Mouse (Mus musculus) CH12.LX (cell line): ENCODE results near the gene Sgo2a. TPM values are rescaled to one million over a fixed set of nuclear protein-coding genes. Genes with fewer than 3 reads are reported as not detected.

Source experiments
- DNase-seq: peaks from one replicate; pipeline ENCODE4 v3.0.0-alpha.2; 2013; ENCODE audit errors: extremely low read depth
- H3K27ac ChIP-seq: 2 replicates; pipeline ENCODE4 v1.5.1; 2012; ENCODE audit warnings: low read depth, mild to moderate bottlenecking, control low read depth, moderate library complexity; ENCODE audit not compliant: insufficient read depth
- H3K27me3 ChIP-seq: replicated peaks from 2 replicates; pipeline ENCODE3; 2012; ENCODE audit warnings: inconsistent platforms
- H3K36me3 ChIP-seq, 2 experiments: replicated peaks in 1 of 2; 2 replicates each; pipeline versions ENCODE3 to v1.6.1; 2012; ENCODE audit warnings: inconsistent platforms in 1 of 2, low read length in 1 of 2, mild to moderate bottlenecking in 1 of 2, mixed read lengths in 1 of 2, moderate library complexity in 1 of 2; ENCODE audit not compliant: control insufficient read depth in 1 of 2, insufficient read depth in 1 of 2
- H3K4me1 ChIP-seq, 2 experiments: 2 replicates each; pipeline ENCODE4 v1.6.1; 2012; ENCODE audit warnings: inconsistent platforms in 1 of 2, moderate library complexity in 1 of 2; ENCODE audit not compliant: insufficient read depth in 2 of 2, control insufficient read depth in 1 of 2
- H3K4me2 ChIP-seq: 2 replicates; pipeline ENCODE4 v1.6.1; 2012; ENCODE audit warnings: low read depth, mild to moderate bottlenecking, control low read depth; ENCODE audit not compliant: poor library complexity, insufficient read depth, severe bottlenecking
- H3K4me3 ChIP-seq, 3 experiments: fragments of 150-350 bp in 1 of 3; sonication (generic) in 1 of 3; replicated peaks in 1 of 3; 2 replicates each; pipeline versions ENCODE3 to v1.5.1; 2011 to 2012; ENCODE audit warnings: low read depth in 2 of 3, low read length in 2 of 3, mild to moderate bottlenecking in 2 of 3, moderate library complexity in 2 of 3, control low read depth in 1 of 3, improper control_type of control experiment in 1 of 3, inconsistent platforms in 1 of 3, mixed read lengths in 1 of 3; ENCODE audit not compliant: poor library complexity in 1 of 3
- H3K79me2 ChIP-seq: replicated peaks from 2 replicates; pipeline ENCODE4 v1.6.1; 2012; ENCODE audit warnings: mild to moderate bottlenecking, moderate library complexity; ENCODE audit not compliant: control insufficient read depth, poor library complexity, insufficient read depth, severe bottlenecking; ENCODE audit errors: extremely low read depth
- H3K9ac ChIP-seq: 2 replicates; pipeline ENCODE4 v1.6.1; 2012; ENCODE audit warnings: low read depth, mild to moderate bottlenecking, control low read depth, moderate library complexity; ENCODE audit not compliant: insufficient read depth
- H3K9me3 ChIP-seq: replicated peaks from 2 replicates; pipeline ENCODE3; 2012; ENCODE audit warnings: low read length, inconsistent platforms, mixed read lengths
- BHLHE40 ChIP-seq: IDR thresholded peaks from 2 replicates; pipeline ENCODE4 v1.6.1; 2011; ENCODE audit warnings: mild to moderate bottlenecking, low read depth, low read length, improper control_type of control experiment
- CHD2 ChIP-seq: IDR thresholded peaks from 2 replicates; pipeline ENCODE4 v1.6.1; 2011; ENCODE audit warnings: low read length, improper control_type of control experiment
- ELF1 ChIP-seq: IDR thresholded peaks from 2 replicates; pipeline ENCODE4 v1.6.1; 2014; ENCODE audit warnings: low read depth, mild to moderate bottlenecking, inconsistent platforms, low read length, improper control_type of control experiment
- EP300 ChIP-seq: IDR thresholded peaks from 2 replicates; pipeline ENCODE4 v1.6.1; 2011; ENCODE audit warnings: low read length, improper control_type of control experiment
- HCFC1 ChIP-seq: IDR thresholded peaks from 2 replicates; pipeline ENCODE4 v1.6.1; 2012; ENCODE audit warnings: low read depth, mild to moderate bottlenecking, inconsistent platforms, low read length, improper control_type of control experiment
- JUND ChIP-seq: conservative IDR thresholded peaks from 2 replicates; pipeline ENCODE4 v1.6.1; 2011; ENCODE audit warnings: low read depth, low read length, improper control_type of control experiment
- KAT2A ChIP-seq: IDR thresholded peaks from 2 replicates; pipeline ENCODE4 v1.6.1; 2012; ENCODE audit warnings: low read length, improper control_type of control experiment, inconsistent platforms; ENCODE audit not compliant: insufficient replicate concordance
- MAX ChIP-seq: IDR thresholded peaks from 2 replicates; pipeline ENCODE4 v1.6.1; 2011; ENCODE audit warnings: low read length, improper control_type of control experiment
- MEF2A ChIP-seq: IDR thresholded peaks from 2 replicates; pipeline ENCODE4 v1.6.1; 2014; ENCODE audit warnings: low read depth, mild to moderate bottlenecking, inconsistent platforms, low read length, improper control_type of control experiment, borderline replicate concordance
- MXI1 ChIP-seq: IDR thresholded peaks from 2 replicates; pipeline ENCODE4 v1.6.1; 2011; ENCODE audit warnings: mild to moderate bottlenecking, low read depth, low read length, improper control_type of control experiment
- MYC ChIP-seq: IDR thresholded peaks from 2 replicates; pipeline ENCODE4 v1.6.1; 2011; ENCODE audit warnings: low read depth, mild to moderate bottlenecking, improper control_type of control experiment, low read length
- NELFE ChIP-seq: IDR thresholded peaks from 2 replicates; pipeline ENCODE4 v1.6.1; 2011; ENCODE audit warnings: low read depth, low read length, improper control_type of control experiment
- NRF1 ChIP-seq: IDR thresholded peaks from 2 replicates; pipeline ENCODE4 v1.6.1; 2014; ENCODE audit warnings: low read depth, mild to moderate bottlenecking, inconsistent platforms, low read length, improper control_type of control experiment, moderate library complexity
- PAX5 ChIP-seq: IDR thresholded peaks from 2 replicates; pipeline ENCODE4 v1.6.1; 2012; ENCODE audit warnings: low read length, inconsistent platforms, mixed read lengths
- RAD21 ChIP-seq: IDR thresholded peaks from 2 replicates; pipeline ENCODE4 v1.6.1; 2011; ENCODE audit warnings: low read depth, mild to moderate bottlenecking, low read length, improper control_type of control experiment, moderate library complexity
- RCOR1 ChIP-seq: conservative IDR thresholded peaks from 2 replicates; pipeline ENCODE4 v1.6.1; 2012; ENCODE audit warnings: low read depth, mild to moderate bottlenecking, inconsistent platforms, low read length, improper control_type of control experiment
- UBTF ChIP-seq: IDR thresholded peaks from 2 replicates; pipeline ENCODE4 v1.6.1; 2012; ENCODE audit warnings: low read depth, mild to moderate bottlenecking, inconsistent platforms, low read length, improper control_type of control experiment, moderate library complexity
- USF2 ChIP-seq: conservative IDR thresholded peaks from 2 replicates; pipeline ENCODE4 v1.6.1; 2011; ENCODE audit warnings: low read depth, low read length, improper control_type of control experiment
- ZC3H11A ChIP-seq: IDR thresholded peaks from 2 replicates; pipeline ENCODE4 v1.6.1; 2012; ENCODE audit warnings: low read depth, mild to moderate bottlenecking, inconsistent platforms, low read length, improper control_type of control experiment
- ZKSCAN1 ChIP-seq: IDR thresholded peaks from 2 replicates; pipeline ENCODE4 v1.6.1; 2012; ENCODE audit warnings: low read depth, inconsistent platforms, low read length, improper control_type of control experiment, borderline replicate concordance
- ZMIZ1 ChIP-seq: IDR thresholded peaks from 2 replicates; pipeline ENCODE4 v1.6.1; 2012; ENCODE audit warnings: low read depth, mild to moderate bottlenecking, inconsistent platforms, low read length, improper control_type of control experiment
- dilution Hi-C: fragments of 300-500 bp; cut with MboI; formaldehyde crosslinking; loops from 2 replicates; pipeline ENCODE4 v1.14.3; 2020; ENCODE audit warnings: low sequenced_read_pairs; ENCODE audit not compliant: extremely low pct_unique_long_range_greater_than_20kb, extremely low pct_ligation_motif_present
- in situ Hi-C: fragments of 300-500 bp; cut with MboI; formaldehyde crosslinking; loops from 3 replicates; pipeline ENCODE4 v1.14.3; 2019; ENCODE audit warnings: low sequenced_read_pairs, low pct_ligation_motif_present, low pct_unique_long_range_greater_than_20kb, mixed read lengths
- polyA plus RNA-seq: library from polyadenylated mRNA; unstranded; fragments of >175 nt; gene quantifications from 2 replicates; pipeline ENCODE4 v1.2.1, GENCODE M21; 2012; ENCODE audit warnings: low read depth; ENCODE audit not compliant: insufficient read length
- total RNA-seq, 2 experiments: library from RNA; depleted of rRNA; stranded (reverse); fragments of 300-350 nt in 1 of 2; fragments of >200 nt in 1 of 2; gene quantifications; 2 replicates each; pipeline ENCODE4 v1.2.3; 2012 to 2014

The Sgo2a gene
- total and polyA plus RNA-seq, 3 experiments: 14.4 to 24.2 (median 15.1) TPM

DNA sequence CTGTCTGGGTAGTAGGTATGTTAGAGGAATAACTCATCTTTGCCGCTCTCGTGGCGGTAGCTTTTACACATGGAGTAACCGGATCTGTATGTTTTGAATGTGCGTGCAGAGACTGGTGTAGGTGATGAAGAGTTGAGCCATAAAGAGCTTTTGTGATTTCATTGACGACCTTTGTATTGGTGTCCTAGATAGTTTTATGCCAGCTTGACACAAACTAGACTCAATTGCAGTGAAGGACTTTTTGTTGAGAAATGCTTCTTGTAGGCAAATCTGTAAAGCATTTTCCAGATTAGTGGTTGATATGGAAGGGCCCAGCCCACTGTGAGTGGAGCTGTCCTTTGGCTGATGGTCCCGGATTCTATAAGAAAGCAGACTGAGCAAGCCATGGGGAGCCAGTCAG is 23.1 kb downstream of the Sgo2a start, which contains the start of gene Kctd18:
Gene Kctd18 (minus strand): TSS at position 101 of the 400 bp plus-strand sequence.
- no peak within 1 kb of the TSS for H3K9ac ChIP-seq
- peaks cover 42 to 90% of the 10 kb centered on the region in 2 experiments for H3K36me3 ChIP-seq
- TF ChIP-seq ZKSCAN1: no peak
- no peak for TF ChIP-seq MAX
- no peak for TF ChIP-seq BHLHE40
- TF ChIP-seq ELF1: no peak
- no peak for TF ChIP-seq NRF1
- no peak for TF ChIP-seq KAT2A
- TF ChIP-seq MYC: no peak
- TF ChIP-seq ZC3H11A: no peak
- TF ChIP-seq RAD21: no peak
- TF ChIP-seq HCFC1: no peak
- TF ChIP-seq RCOR1: no peak
- no peak for TF ChIP-seq UBTF
- TF ChIP-seq PAX5: no peak
- no peak for TF ChIP-seq NELFE
- no peak for TF ChIP-seq USF2
- TF ChIP-seq MEF2A: no peak
- TF ChIP-seq EP300: no peak
- TF ChIP-seq ZMIZ1: no peak
- H3K27ac ChIP-seq: no peak within 1 kb of the TSS
- H3K4me1 ChIP-seq: no peaks in the 10 kb centered on the region
- dilution Hi-C loops (no loop called here), in situ Hi-C loops (no loop called here)
- no peaks in the 10 kb centered on the region for H3K9me3 ChIP-seq
- no peak for DNase-seq
- no peaks in the 10 kb centered on the region for H3K27me3 ChIP-seq
- no peak within 1 kb of the TSS for H3K4me2 ChIP-seq
- peaks cover 7% of the 10 kb centered on the region; the same call in 1 of the 2 replicates for H3K79me2 ChIP-seq
- no peak within 1 kb of the TSS for H3K4me3 ChIP-seq

DNA sequence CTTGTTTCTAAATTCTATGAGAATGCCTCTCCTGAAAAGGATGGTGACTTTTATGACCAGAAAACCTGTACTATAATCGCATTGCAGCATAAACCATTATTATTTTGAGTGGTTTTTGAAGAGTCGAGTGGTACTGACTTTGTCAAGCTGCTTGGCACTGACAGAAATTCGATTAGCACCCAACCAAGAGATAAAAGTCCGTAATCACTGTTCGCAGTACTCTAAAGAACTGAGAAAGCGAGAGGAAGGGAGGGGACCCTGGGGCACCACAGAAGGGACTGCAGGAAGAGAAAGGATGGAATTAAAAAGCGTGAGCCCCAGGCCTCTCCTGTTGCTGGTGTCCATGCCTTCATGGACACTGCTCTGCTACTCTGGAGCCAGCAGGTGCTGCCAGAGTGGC is 31.9 kb downstream of the Sgo2a start:
- no peak overlapping the region for H3K4me3 ChIP-seq
- H3K4me1 ChIP-seq: peaks cover 0 to 11% of the 10 kb centered on the region in 2 experiments; a peak in 2 of 4 replicates
- no peak overlapping the region for H3K4me2 ChIP-seq
- 0 out of 2 replicates have a peak, but pooled peaks cover 3% of the 10 kb centered on the region for H3K79me2 ChIP-seq
- peaks cover 12 to 41% of the 10 kb centered on the region in 2 experiments for H3K36me3 ChIP-seq
- no peak overlapping the region for H3K27ac ChIP-seq
- H3K9ac ChIP-seq: no peak overlapping the region
- TF ChIP-seq JUND (no peak), UBTF (no peak), RAD21 (no peak), MXI1 (no peak), KAT2A (no peak), MAX (no peak), ZKSCAN1 (no peak), CHD2 (no peak), MEF2A (no peak), ELF1 (no peak), EP300 (no peak)
- dilution Hi-C loops (no loop called here), in situ Hi-C loops (no loop called here)
- no peaks in the 10 kb centered on the region for H3K27me3 ChIP-seq
- DNase-seq: no peak
- no peaks in the 10 kb centered on the region for H3K9me3 ChIP-seq
